Mouse (Mus musculus) frontal cortex, postnatal 36 days (tissue): ENCODE results near the gene Fam189a1.

Experiments used
- DNase-seq, 2 experiments: peaks; one replicate each; pipeline ENCODE4 v3.0.0; 2022; ENCODE audit warnings: low spot score in 2 of 2

Fam189a1 gene

DNA sequence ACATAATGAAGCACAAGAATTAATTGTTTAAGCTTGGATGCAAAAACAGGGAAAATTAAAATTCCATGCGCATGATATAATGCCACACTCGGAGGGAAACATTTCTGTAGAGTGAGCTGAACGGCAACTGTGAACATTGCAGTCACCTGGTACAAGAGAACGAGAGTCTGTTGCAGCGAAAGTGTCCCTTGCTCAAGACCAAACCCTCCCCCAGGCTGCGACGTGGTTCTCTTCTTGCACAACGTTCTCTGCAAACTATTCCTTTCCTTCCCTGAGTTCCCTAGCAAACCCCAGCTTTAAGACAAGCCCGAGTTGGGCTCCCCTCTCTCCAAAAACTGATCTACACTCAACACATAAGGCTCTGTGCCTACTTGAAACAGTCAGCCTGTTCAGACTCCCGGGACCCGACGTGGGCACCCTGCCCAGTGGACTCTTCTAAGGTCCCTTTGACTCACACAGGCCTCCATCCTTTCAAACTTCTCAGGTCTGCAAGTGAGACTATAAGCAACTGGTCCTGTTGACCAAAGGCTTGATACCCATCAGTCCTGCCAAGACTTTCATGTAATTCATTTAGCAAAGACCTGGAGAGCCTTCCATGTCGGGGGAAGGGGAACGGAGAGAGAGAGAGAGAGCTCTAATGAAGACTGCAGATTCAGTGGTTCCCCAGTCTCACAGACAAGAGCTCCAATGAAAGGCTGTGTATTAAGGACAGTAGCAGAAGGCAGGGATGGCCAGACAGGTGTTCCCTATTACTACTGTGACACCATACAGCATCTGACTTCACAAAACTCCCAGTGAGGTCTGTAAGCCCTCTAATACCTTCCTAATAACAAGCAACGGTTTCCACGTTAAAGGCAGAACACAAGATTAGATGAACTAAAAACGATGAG, 51.9 kb downstream of the Fam189a1 start:
- DNase-seq = no peak

DNA sequence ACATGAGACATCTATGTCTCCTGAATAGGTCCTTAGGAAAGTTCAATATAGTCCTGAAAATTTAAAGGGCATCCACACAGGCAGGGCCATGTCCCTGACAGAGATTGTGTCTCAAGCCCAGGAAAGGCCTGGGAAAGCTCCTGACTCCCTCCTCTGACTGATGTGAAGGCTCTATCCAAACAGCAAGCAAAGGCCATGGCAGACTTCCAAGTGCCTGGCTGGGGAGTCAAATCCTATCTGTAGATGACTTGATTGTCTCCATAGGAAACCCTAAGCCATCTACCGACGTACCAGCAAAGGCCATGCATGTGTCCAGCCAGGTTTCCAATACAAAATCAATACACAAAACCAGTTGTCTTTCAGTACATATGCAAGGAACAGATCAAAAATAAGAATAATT, 54.7 kb downstream of the Fam189a1 start:
- no peak for DNase-seq

DNA sequence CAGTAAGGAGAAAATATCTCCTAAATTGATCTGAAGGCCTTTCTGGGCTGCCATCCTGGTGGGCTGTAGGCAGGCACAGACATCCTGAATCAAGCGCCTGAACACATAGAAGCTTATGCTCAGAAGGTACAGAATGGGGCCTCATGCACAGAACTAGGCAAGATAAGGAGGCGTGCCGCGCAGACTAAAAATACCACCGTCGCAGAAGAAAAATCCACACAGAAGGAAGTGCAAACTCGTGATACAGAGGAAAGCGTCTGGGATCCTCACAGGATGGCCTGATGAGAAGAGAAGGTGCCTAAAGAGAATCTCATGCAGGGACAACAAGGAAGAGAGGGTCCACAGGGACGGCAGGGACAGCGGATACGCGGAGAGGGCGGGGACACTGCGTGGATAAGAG, 58.7 kb downstream of the Fam189a1 start:
- peak; percentile 57 to 81 for DNase-seq

GRCm38 (mm10) chr7:65095631-65096107, 60.7 kb downstream of the Fam189a1 start:
- DNase-seq = peak in 1 of 2 experiments; percentile 43

DNA sequence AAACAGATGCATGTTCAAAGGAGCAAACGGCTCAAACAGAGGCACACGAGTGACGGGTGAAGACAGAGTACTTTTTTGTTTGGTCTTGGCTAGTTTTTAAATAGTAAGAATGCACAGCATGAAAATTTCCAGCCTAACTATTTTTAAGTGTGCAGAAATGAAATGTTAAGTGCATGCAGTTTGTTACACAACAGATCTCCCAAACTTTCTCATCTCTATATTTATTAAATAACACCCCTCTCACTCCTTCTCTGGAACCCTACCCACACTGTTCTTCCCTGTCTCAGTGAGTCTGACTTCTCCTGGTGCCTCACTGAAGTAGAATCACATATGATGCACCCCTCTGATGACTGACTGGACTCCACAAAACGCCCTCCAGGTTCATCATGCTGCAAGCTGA, 63.1 kb downstream of the Fam189a1 start:
- no peak for DNase-seq

DNA sequence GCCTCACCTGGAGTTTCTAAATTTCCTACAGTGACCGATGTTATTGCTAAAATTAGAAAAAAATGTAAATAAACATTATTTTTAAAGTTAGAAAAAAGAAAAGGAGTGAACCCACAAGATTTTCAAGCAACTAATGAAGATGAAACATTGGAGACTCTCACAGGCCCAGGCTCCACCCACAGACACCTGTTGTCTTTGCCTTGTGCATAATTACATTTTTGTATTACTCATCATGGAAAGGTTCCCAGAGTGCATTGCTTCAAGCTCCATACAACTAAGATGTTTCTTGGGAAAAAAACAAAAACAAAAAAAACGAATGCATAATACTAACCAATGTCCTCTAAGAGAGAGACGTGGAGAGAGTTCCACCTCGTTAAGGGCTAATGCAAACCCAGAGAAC, 64.9 kb downstream of the Fam189a1 start:
- no peak for DNase-seq

DNA sequence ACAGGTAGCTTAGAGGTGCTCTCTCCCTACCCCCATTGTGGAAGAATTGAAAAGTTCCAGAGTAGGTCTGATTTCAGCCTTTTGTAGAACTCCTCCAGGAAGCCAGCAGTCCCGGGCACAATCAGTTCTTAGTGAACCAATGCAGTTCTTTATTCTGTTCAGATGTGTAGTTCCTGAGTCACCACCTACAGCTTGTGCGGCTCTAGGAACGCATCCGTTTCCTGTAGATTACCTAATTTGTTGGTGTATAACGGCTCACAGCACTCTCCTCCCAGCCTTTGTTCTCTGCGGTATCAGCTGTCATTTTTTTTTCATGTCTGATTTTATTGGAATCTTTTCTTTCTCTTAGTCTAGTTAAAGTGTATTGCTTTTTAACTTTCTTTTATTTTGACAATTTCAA, 70.4 kb downstream of the Fam189a1 start:
- DNase-seq = no peak

DNA sequence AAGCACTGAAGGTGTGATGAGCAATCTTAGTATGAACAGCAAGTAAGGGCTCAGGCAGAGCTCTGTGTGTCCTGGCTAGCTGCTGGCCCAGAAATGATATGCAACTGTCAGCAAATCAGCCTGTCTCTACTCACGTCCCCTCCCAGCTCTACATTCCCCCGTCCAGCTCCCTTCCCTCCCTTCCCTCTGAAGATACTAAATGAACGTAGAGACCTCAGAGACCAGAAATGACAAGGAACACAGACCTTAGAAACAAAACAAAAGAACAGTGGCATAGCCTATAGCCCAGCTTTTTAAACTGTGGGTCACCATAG, 73.6 kb downstream of the Fam189a1 start:
- DNase-seq = no peak

DNA sequence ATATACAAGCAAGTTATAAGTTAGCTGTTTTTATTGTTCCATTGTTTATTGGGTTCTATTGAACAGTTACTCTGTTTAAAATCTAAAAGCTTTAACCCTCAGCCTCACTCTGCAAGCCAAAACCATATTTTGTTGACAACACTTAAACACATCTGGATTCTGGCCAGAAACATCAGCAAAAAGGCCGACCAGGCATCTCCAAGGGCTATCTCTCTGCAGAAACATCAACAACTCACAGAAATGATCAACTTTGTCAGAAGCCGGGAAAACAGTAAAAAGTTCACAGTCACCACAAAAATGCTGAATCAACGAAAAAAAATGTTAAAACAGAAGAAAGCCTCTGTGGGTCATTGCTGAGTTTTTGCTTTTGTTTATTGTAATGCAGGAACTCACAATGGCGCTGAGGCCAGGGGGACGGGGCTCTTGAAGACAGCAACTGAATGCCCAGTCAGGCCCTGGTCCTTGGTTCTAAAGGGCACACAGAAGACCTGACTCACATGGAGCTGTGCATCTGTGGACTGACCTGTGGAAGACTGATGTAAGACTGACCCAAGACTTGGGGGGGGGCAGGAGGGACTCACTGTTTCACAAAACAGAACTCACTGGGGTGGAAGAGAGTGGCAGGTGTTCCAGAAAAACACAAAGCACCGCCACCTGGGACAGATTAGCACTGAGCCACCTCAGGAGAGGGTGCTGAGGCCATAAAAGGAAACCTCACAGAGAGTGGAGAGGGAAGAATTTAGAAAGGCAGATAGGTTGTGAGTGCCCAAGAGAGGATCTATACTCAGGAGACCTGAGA, 74.2 kb downstream of the Fam189a1 start:
- no peak for DNase-seq

- no peak for DNase-seq
Observed at GRCm38 (mm10) chr7:65076134-65076533, 80.2 kb downstream of the Fam189a1 start.

DNA sequence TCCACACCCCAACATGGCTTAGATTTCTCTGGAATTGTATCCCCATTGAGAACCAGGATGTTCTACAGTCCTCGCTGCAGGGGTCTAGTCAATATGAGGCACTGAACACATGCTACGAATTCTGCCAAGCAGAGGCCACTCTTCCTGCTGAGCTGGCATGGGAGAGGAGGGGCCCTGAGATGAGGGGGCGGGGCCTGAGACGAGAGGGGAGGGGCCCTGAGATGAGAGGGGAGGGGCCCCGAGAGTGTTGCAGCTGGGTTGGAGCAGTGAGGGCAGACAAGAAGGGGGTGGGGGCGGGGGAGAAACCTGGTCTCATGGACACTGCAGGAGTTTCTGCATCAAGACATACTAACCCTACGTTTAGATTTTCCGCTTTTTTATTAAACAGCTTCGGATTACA, 82.2 kb downstream of the Fam189a1 start:
- no peak for DNase-seq

DNA sequence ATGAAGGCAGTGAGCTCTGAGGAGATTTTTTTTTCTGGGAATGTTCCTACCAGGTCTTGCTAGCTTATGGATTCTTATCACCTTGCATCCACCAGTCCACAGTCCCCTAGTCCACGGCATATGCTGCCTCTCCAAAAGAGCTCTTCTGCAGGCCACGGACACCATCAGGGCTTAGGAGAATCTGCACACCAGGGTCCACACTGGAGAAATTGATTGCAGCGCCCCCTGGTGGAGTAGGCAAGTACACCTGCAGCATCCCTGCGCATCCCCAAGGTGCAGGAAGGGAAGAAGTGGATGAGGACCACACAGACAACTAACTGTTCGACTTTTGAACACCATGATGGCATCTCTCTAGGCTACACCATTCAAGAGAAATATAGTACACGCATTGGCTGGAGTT, 82.8 kb downstream of the Fam189a1 start:
- peak; percentile 71 to 74 for DNase-seq

DNA sequence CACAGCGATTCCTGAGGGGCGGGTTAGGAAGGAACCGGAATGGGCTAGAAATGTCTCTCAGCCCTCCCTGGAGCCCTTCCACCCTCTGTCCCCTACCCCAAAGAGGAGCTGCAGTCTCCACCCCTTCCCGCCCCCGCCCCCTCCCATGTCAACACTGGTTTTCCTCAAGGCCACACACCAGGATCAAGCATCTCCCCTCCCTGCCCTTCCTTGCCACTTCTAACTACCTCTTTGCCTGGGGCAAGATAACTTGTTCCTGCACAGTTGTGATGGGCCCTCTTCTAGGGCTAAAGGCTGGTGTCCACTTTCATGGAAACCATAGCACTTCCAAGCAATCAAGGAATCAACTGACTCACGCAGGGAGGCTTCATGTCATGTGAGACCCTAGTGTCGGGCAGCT, 90.2 kb downstream of the Fam189a1 start:
- no peak for DNase-seq

GRCm38 (mm10) chr7:65065457-65065856, 90.9 kb downstream of the Fam189a1 start:
- DNase-seq = no peak

GRCm38 (mm10) chr7:65064638-65065037, 91.7 kb downstream of the Fam189a1 start:
- no peak for DNase-seq

DNA sequence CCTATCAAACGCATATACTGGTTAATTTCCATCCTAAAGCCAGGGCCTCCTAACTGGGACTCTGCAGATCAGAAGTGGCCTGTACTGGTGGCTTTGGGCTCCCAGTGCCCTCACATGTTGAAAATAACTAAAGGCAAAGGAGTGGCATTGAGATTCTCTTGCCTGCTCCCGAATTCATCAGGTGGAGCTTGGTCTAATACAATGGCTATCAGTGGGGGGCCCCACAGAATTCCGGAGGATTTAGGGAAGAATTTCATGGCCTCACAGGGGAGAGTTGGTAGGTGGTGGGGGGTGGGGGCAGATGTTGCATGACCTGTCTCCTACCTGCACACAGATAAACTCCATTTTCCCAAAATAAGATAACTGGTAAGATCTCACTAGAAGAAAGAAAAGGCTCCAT, 92.3 kb downstream of the Fam189a1 start:
- no peak for DNase-seq

DNA sequence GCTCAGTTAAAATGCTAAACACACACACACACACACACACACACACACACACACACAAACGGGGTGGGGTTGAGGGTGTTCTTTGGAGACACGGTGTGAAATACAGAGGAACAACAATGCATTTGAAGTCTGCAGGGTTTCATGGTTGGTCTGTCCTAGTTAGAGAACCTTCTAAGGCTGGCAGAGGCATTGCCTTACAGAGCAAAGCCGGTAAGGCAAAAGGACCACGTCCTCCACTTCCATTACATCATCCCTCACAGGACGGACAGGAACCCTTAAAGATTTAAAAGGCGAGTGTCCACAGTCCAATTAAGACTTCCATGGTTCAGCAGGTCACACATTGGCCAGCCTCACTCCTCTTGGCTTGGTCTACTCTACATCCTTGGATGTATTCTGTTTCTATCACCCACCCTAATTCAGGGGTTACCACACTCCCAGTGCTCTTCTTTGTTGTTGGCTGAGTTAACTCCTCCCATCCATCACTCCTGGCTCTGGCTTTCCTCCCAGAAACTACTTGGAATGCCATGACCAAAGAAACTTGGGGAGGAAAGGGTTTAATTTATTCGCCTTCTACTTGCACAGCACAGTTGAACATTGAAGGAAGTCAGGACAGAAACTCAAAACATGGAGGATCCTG, 96.1 kb downstream of the Fam189a1 start:
- no peak for DNase-seq

DNA sequence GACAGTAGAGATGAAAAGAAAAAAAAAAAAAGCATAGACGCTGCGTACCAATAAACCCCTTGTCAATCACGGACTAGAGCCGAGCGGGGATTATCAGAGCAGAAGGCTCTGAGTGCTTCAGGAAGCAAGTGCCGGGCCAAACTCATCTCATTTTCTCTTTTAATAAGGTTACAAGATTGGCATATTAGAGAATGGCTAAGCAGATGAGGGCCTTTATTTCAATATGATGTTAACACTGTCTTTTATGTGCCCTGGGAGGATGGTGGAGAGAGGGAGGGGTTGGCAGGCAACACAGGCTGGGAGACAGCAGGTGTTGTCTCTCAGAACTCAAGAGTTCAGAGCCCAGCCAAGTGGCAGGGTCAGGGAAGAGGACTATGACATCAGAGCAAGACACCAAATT, 99.5 kb downstream of the Fam189a1 start:
- no peak for DNase-seq

- no peak for DNase-seq
Observed at GRCm38 (mm10) chr7:65051986-65052385, 104.4 kb downstream of the Fam189a1 start.

GRCm38 (mm10) chr7:65049236-65049954, 107.0 kb downstream of the Fam189a1 start:
- DNase-seq = no peak

DNA sequence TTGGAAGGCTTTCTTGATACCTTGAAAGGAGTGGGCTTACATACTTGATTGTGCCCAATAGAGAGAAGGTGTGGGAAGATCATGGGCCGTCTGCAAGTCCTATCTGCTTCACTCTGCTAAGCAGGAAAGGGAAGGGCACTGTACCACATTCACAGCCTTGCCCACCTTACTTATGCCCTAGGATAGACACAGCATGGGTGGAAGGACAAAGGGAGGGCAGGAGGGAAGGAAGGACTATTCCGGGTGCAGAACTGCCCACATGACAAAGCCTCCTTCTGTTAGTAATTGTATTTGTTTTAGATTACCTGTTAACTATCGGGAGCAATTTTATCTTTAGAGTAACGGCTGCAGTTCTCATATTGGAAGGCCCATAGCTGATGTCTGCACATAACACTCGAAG, 108.7 kb downstream of the Fam189a1 start:
- DNase-seq = no peak

GRCm38 (mm10) chr7:65046690-65047089, 109.7 kb downstream of the Fam189a1 start:
- no peak for DNase-seq
